Mouse (Mus musculus): ENCODE measurements at regions not wholly inside any gene's neighbourhood (a gene's known extent, or its start where the extent isn't known, plus 50 kb on each side); places are given as distances from the start of the nearest gene placed in this dataset.

GRCm38 (mm10) chr9:113243870-113244269 lies 464.2 kb downstream of the Pdcd6ip start:
- Histone ChIP-seq H3K36me3 (no peaks in the 10 kb centered on the region), H3K9me3 (replicated peaks) (no peaks in the 10 kb centered on the region), H3K4me1 (no peaks in the 10 kb centered on the region), H3K27me3 (ENCODE audit: low read depth, poor library complexity, severe bottlenecking) (no peaks in the 10 kb centered on the region), H3K4me3 (no peak overlapping the region), H3K27ac (no peak overlapping the region)
- DNase-seq (ENCODE audit: low spot score) = no peak
- WGBS = 88% methylated on average over 2 of the region's 2 CpGs

GRCm38 (mm10) chr9:113233370-113233769 lies 474.7 kb downstream of the Pdcd6ip start:
- DNase-seq (ENCODE audit: low spot score) = no peak
- H3K4me3 ChIP-seq = no peak overlapping the region
- no peaks in the 10 kb centered on the region for H3K9me3 ChIP-seq (replicated peaks)
- H3K27me3 ChIP-seq (ENCODE audit: low read depth, poor library complexity, severe bottlenecking) = no peaks in the 10 kb centered on the region
- H3K36me3 ChIP-seq = no peaks in the 10 kb centered on the region
- 92% methylated on average over 1 of the region's 1 CpGs for WGBS
- H3K4me1 ChIP-seq = no peaks in the 10 kb centered on the region
- H3K27ac ChIP-seq = no peak overlapping the region

DNA sequence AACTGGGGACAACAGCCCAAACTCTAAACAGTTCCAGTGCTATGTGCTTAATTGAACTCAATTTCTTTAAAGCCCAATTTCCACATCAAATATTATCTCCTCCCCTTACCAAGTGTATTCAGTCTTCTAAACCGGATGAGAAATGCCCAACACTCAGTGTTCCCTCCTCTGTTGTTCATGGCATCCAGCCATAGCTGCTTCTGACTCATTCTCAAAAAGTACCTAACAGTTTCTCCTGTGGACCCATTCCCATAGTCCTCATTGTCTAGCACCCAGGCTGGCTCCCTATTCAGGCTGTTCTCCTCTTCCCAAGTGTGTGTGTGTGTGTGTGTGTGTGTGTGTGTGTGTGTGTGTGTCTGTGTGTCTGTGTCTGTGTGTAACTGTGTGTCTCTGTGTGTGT lies 478.7 kb downstream of the Pdcd6ip start:
- Histone ChIP-seq H3K4me1 (no peaks in the 10 kb centered on the region), H3K9me3 (replicated peaks) (no peaks in the 10 kb centered on the region), H3K4me3 (no peak overlapping the region), H3K27me3 (ENCODE audit: low read depth, poor library complexity, severe bottlenecking) (no peaks in the 10 kb centered on the region), H3K36me3 (no peaks in the 10 kb centered on the region), H3K27ac (no peak overlapping the region)
- DNase-seq (ENCODE audit: low spot score) = no peak
- WGBS = 100% methylated on average over 1 of the region's 1 CpGs

GRCm38 (mm10) chr9:113213930-113214329 lies 494.1 kb downstream of the Pdcd6ip start:
- Histone ChIP-seq H3K36me3 (no peaks in the 10 kb centered on the region), H3K4me3 (no peak overlapping the region), H3K27ac (no peak overlapping the region), H3K27me3 (ENCODE audit: low read depth, poor library complexity, severe bottlenecking) (no peaks in the 10 kb centered on the region), H3K9me3 (replicated peaks) (no peaks in the 10 kb centered on the region), H3K4me1 (no peaks in the 10 kb centered on the region)
- DNase-seq (ENCODE audit: low spot score) = no peak
- WGBS = 78% methylated on average over 5 of the region's 5 CpGs

- no peaks in the 10 kb centered on the region for H3K36me3 ChIP-seq
- no peaks in the 10 kb centered on the region for H3K4me1 ChIP-seq
- 91% methylated on average over 2 of the region's 2 CpGs for WGBS
- no peaks in the 10 kb centered on the region for H3K27me3 ChIP-seq (ENCODE audit: low read depth, poor library complexity, severe bottlenecking)
- H3K9me3 ChIP-seq (replicated peaks) = no peaks in the 10 kb centered on the region
- no peak for DNase-seq (ENCODE audit: low spot score)
- H3K27ac ChIP-seq = no peak overlapping the region
- no peak overlapping the region for H3K4me3 ChIP-seq
Measured at GRCm38 (mm10) chr9:113212389-113212788, 495.7 kb downstream of the Pdcd6ip start.

GRCm38 (mm10) chr9:113208181-113208580 lies 499.9 kb downstream of the Pdcd6ip start:
- Histone ChIP-seq H3K4me1 (no peaks in the 10 kb centered on the region), H3K9me3 (replicated peaks) (no peaks in the 10 kb centered on the region), H3K4me3 (no peak overlapping the region), H3K36me3 (no peaks in the 10 kb centered on the region), H3K27ac (no peak overlapping the region), H3K27me3 (ENCODE audit: low read depth, poor library complexity, severe bottlenecking) (no peaks in the 10 kb centered on the region)
- no peak for DNase-seq (ENCODE audit: low spot score)
- WGBS = 57% methylated on average over 4 of the region's 4 CpGs

DNA sequence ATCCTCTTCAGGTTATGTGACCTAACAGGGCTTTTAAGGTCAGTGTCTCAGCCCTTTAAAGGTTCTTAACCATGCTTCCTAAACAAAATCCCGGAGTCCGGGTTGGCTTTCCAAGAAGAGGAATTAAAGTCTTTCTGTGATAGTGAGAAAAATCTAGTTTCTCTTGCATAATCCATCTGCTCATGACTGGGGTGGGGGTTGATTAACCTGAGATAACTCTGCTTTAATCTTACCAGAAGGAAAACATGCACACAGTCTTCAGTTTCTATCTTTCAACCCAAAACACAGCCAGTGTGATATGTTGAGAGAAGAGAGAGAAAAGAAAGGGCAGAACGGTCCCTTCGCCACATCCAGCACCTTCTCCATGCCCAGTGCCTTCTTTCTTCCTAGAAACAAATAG lies 508.8 kb downstream of the Pdcd6ip start:
- Histone ChIP-seq H3K27me3 (ENCODE audit: low read depth, poor library complexity, severe bottlenecking) (no peaks in the 10 kb centered on the region), H3K9me3 (replicated peaks) (no peaks in the 10 kb centered on the region)
- WGBS = 92% methylated on average over 4 of the region's 4 CpGs

GRCm38 (mm10) chr9:113195556-113195955 lies 512.5 kb downstream of the Pdcd6ip start:
- Histone ChIP-seq H3K4me3 (no peak overlapping the region), H3K27ac (no peak overlapping the region), H3K27me3 (ENCODE audit: low read depth, poor library complexity, severe bottlenecking) (no peaks in the 10 kb centered on the region), H3K36me3 (no peaks in the 10 kb centered on the region), H3K4me1 (no peaks in the 10 kb centered on the region), H3K9me3 (replicated peaks) (no peaks in the 10 kb centered on the region)
- DNase-seq (ENCODE audit: low spot score) = no peak
- 90% methylated on average over 4 of the region's 4 CpGs for WGBS

More for the DNA sequence above, 508.8 kb downstream of the Pdcd6ip start:
- H3K4me1 ChIP-seq = no peaks in the 10 kb centered on the region
- no peaks in the 10 kb centered on the region for H3K36me3 ChIP-seq
- no peak overlapping the region for H3K27ac ChIP-seq
- DNase-seq (ENCODE audit: low spot score) = no peak
- H3K4me3 ChIP-seq = no peak overlapping the region

GRCm38 (mm10) chr9:113192773-113193172 lies 515.3 kb downstream of the Pdcd6ip start:
- no peak overlapping the region for H3K27ac ChIP-seq
- no peak overlapping the region for H3K4me3 ChIP-seq
- no peaks in the 10 kb centered on the region for H3K4me1 ChIP-seq
- no peaks in the 10 kb centered on the region for H3K36me3 ChIP-seq
- H3K27me3 ChIP-seq (ENCODE audit: low read depth, poor library complexity, severe bottlenecking) = no peaks in the 10 kb centered on the region
- no peak for DNase-seq (ENCODE audit: low spot score)
- H3K9me3 ChIP-seq (replicated peaks) = no peaks in the 10 kb centered on the region
- WGBS = 69% methylated on average over 3 of the region's 3 CpGs

DNA sequence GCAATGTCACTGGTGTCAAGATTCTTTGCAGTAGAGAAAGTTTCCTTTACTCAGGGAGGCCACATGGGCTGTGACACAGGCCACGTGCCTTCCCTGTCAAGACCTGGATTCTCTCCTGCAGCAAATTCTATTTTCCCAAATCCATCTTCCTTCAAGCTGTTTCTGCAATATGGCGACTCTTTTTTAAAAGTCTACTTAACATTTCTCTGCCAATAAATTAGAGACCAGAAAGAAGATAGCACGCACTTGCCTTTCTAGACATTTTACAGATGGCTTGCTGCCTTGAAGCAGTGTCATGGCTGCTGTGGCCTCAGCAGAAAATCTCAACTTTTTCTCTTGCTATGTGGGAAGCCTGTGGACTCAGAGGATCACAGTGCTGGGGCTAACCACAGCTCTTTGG lies 516.9 kb downstream of the Pdcd6ip start:
- Histone ChIP-seq H3K27ac (no peak overlapping the region), H3K4me3 (no peak overlapping the region), H3K36me3 (no peaks in the 10 kb centered on the region), H3K9me3 (replicated peaks) (no peaks in the 10 kb centered on the region), H3K27me3 (ENCODE audit: low read depth, poor library complexity, severe bottlenecking) (no peaks in the 10 kb centered on the region), H3K4me1 (no peaks in the 10 kb centered on the region)
- 89% methylated on average over 3 of the region's 3 CpGs for WGBS
- no peak for DNase-seq (ENCODE audit: low spot score)

- Histone ChIP-seq H3K4me1 (peaks cover 16% of the 10 kb centered on the region), H3K27ac (no peak overlapping the region), H3K27me3 (ENCODE audit: low read depth, poor library complexity, severe bottlenecking) (no peaks in the 10 kb centered on the region), H3K9me3 (replicated peaks) (no peaks in the 10 kb centered on the region), H3K4me3 (no peak overlapping the region), H3K36me3 (no peaks in the 10 kb centered on the region)
- 82% methylated on average over 8 of the region's 8 CpGs for WGBS
- no peak for DNase-seq (ENCODE audit: low spot score)
Measured at GRCm38 (mm10) chr9:113181182-113181581, 526.9 kb downstream of the Pdcd6ip start.

DNA sequence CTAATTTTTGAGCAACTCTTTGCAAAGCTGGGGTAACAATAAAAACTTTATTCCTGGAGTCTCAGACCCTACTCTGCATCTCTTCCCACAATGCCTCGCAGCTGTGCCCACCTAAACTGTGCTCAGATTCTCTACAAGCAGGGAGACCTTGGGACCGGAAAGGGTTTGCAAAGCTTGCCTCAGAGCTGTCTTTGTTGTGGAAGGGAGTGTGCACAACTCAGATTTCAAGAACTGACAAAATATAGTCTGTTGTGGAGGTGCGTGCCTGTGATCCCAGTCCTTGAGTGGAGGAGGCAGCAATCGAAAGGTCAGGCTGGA lies 530.2 kb downstream of the Pdcd6ip start:
- H3K4me3 ChIP-seq = 0 out of 2 replicates have a peak overlapping the region, but pooled peaks have one; percentile 17
- peaks cover 32% of the 10 kb centered on the region for H3K4me1 ChIP-seq
- no peaks in the 10 kb centered on the region for H3K9me3 ChIP-seq (replicated peaks)
- no peaks in the 10 kb centered on the region for H3K36me3 ChIP-seq
- H3K27ac ChIP-seq = peak overlapping the region; percentile 72; the same call in 1 of the 2 replicates
- WGBS = 88% methylated on average over 4 of the region's 4 CpGs
- no peaks in the 10 kb centered on the region for H3K27me3 ChIP-seq (ENCODE audit: low read depth, poor library complexity, severe bottlenecking)
- no peak for DNase-seq (ENCODE audit: low spot score)

DNA sequence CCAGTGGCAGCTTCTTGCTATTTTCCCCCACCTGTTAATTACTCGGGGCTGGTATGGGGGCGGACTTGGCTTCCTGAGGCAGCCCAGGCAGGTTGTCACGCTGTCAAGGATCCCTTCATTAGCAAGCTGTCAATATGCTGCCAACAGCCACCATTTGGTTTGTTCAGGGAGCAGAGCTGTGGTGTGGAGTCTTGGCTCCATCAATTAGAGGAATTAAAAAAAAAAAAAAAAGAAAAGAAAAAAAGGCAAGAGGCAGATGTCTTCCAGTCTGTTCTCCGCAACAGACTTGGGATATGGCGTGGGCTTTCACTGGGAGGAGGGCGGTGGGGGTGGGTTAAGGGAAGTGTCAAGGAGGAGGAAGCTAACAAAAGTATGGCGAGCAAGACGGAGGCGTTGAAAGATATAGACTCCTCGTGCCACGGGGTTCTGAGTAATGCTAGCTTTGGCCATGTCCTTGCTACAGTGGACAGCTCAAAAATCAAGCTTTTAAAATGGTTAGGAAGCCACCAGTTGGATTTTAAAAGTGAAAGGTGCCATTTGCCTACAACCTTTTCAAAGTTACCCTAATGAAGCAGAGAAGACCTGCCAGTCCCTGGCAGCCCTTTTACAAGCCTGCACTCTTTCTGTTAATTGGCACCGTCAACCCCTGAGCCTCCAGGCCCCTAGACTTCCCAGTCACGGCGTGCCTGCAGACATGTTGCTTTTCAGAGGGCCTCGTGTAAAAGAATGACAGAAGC lies 530.7 kb downstream of the Pdcd6ip start:
- peak; percentile 35 for DNase-seq (ENCODE audit: low spot score)
- no peaks in the 10 kb centered on the region for H3K36me3 ChIP-seq
- 24% methylated on average over 15 of the region's 15 CpGs for WGBS
- no peaks in the 10 kb centered on the region for H3K9me3 ChIP-seq (replicated peaks)
- H3K4me3 ChIP-seq = peak overlapping the region; percentile 17; the same call in 1 of the 2 replicates
- H3K27me3 ChIP-seq (ENCODE audit: low read depth, poor library complexity, severe bottlenecking) = no peaks in the 10 kb centered on the region
- H3K4me1 ChIP-seq = peaks cover 32% of the 10 kb centered on the region
- peak overlapping the region; percentile 72; the same call in 1 of the 2 replicates for H3K27ac ChIP-seq

Data from limb, embryonic 10.5 days (tissue).